Mouse (Mus musculus) retina, postnatal 1 day (tissue): ENCODE data around the gene Enah.

Experiments used
- DNase-seq: peaks from one replicate; pipeline ENCODE4 v3.0.0-alpha.2; 2012

Enah gene

DNA sequence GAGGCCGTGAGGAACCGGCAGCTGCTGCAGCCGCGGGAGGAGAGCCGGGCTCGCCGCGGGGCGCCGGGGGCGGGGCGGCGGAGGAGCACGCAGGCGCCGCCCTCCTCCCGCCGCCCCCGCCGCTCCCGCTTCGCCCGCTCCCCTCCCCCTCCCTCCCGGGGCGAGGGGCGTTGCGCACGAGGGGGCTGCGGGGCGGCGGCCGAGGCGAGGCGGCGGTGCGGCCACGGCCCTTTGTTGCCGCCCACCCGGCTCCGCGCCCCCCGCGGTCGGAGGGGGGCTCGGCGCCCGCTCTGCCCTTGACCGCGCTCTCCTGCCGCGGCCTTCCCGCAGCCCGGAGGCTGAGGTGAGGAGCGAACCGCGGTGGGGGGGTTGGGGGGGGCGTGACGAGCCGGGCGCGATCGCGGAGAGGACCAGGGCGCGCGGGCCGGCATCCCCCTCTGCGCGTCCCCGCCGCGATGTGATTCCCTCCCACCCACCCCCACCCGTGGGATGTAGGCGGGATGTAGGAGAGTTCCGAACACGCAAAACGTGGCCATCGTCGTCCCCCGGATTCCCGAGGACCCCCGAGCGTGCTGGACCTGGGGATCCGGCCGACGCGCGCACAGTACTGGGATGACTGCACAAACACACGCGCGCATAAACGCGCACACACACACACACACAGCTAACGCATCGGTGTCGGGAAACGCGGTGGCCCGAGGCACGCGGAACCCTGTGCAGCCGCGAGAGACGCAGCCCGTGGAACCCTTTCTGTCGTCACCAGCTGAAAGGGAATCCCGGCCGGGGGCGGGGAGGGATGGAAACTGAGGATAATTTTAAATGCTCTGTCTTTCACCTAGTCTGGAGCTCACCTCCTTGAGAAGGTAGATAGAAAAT is at the start of gene Enah:
Gene Enah, minus strand, starts transcription at position 65 of the 876 bp plus-strand sequence.
- DNase-seq: peak; percentile 89

- DNase-seq: no peak
Measured at GRCm38 (mm10) chr1:182068136-182068535, 48.3 kb upstream of the Enah start.

DNA sequence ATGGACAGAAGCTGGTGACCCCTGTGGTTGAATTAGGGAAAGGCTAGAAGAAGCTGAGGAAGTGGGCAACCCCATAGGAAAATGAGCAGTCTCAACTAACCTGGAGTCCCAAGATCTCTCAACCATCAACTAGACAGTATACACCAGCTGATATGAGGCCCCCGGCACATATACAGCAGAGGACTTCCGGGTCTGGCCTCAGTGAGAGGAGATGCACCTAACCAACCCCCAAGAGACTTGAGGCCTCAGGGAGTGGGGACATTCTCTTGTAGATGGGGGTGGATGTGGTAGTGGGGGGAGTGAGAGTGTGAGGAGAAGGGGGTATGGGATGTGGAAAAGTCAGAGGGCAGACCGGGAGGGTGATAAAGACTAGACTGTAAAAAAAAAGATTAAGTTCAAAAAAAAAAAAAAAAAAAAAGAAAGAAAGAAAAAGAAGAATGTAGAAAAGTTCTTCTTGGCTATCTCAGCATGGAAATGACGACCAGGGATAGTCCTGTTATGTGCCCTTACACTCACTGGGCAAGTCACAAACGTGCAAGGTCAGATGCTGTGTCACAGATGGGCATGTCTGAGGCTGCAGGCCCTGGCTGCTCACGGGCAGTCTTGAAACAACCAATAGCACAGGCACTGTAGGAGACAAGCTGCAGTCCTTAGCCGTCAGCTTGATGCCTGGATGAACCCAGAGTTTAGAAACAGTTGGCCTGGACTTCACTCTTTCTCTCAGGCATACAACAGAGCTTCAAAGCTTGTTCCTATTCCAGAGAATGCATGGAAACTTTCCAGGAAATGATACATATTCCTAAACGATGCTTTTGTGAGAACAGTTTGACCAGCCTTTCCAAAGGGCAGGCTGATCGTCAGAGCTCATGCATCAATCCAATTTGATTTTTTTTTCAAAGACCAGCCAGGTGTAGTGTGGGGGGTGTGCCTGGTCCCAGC is 47.0 kb upstream of the Enah start:
- DNase-seq: no peak

GRCm38 (mm10) chr1:182063716-182064115 is 43.9 kb upstream of the Enah start:
- DNase-seq: no peak

DNA sequence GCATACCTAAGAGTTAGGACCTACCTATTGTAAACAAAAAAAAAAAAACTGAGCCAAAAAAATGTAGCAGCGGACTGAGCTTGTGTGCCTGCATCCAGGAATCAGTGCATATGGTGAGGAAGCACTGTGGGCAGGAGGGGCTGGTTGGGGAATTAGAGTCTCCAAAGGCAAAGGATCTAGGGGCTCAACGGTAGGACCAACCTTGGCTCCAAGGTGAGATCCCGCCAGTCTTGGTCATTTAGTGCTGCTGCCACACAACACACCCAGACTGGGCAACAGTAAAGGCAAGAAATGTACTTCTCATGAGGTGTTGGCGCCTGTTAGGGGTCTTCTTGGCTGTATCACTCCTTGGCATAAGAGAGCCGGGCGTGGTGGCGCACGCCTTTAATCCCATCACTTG is 43.0 kb upstream of the Enah start:
- DNase-seq: no peak

- DNase-seq: no peak
Measured at GRCm38 (mm10) chr1:182061203-182061602, 41.4 kb upstream of the Enah start.

- DNase-seq: no peak
Measured at GRCm38 (mm10) chr1:182059806-182060205, 40.0 kb upstream of the Enah start.

- no peak for DNase-seq
Measured at GRCm38 (mm10) chr1:182057998-182058397, 38.2 kb upstream of the Enah start.

DNA sequence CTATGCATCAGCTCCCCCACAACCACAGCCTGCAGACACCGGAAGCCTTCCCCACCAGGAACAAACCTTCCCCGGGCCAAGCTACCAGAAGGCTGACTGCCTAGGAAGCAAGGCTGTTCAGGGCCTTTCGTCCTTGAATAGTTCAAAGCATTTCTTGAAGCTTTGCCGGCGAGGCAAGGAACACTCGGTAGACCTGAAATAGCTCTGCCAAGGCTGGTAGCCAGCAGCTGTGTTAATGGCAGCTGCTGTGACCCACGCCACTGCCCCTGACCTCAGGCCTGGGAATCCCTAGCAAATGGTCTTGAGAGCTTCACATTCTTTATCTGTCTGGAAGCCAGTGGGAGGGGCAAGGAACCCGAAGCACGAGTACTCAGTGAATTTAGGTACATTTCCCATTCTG is 35.3 kb upstream of the Enah start:
- DNase-seq: peak; percentile 17

DNA sequence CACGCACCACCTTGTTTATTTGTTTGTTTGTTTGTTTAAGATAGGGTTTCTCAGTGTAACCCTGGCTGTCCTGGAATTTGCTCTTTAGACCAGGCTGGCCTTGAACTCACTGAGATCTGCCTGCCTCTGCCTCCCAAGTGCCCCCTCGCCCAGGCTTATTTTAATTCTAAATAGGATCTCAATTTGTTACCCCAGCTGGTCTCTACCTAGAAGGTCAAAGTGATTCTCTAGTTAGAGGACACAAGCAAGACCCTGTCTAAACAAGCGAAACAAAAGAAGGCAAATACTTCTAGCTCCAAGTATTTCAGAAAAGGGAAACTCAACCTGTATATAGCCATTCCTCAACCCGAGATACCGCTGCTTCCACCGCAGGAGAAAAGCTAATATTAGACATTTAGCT is 34.9 kb upstream of the Enah start:
- no peak for DNase-seq

DNA sequence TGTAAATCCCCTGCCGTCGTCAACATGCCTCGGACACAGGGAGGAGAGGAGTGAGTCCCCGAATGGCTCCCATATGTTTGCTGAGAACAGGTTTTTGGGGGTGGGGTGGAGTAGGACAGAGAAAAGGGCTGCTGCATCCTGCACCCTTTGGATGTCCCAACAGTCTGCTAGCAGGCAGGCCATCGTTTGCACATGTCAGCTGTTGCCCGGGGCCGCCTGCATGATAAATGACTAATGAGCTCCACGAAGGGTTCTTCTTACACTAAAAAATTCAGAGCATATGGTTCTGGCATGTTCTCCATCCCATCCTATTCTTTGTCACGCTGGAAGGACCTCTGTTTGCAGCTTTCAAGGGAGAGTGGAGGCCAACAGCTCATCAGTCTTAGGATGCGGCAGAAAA is 33.2 kb upstream of the Enah start:
- peak; percentile 31 for DNase-seq

- no peak for DNase-seq
Measured at GRCm38 (mm10) chr1:182052385-182052784, 32.6 kb upstream of the Enah start.

- DNase-seq: no peak
Measured at GRCm38 (mm10) chr1:182049813-182050212, 30.0 kb upstream of the Enah start.

GRCm38 (mm10) chr1:182048101-182048500 is 28.3 kb upstream of the Enah start:
- no peak for DNase-seq

GRCm38 (mm10) chr1:182047016-182047690 is 27.4 kb upstream of the Enah start:
- DNase-seq: no peak

DNA sequence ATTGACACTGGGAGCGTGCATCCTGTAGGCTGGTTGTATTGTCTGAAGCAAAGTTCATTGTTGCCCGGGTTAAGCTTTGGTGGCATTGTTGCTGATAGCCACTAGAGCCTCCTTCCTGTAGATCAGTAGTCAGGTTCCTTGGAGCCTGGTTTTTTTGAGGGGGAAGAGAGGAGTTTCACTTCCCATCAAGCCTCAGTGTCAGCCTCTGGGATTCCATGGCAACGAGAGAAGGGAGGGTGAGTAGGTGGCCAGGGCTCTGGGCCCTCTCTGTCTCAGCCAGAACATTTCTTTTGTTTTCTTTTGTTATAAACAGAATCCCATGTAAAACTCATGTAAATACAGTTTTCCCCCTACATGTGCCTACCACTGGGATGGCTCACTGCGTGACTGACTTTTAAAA is 25.4 kb upstream of the Enah start:
- DNase-seq: no peak

DNA sequence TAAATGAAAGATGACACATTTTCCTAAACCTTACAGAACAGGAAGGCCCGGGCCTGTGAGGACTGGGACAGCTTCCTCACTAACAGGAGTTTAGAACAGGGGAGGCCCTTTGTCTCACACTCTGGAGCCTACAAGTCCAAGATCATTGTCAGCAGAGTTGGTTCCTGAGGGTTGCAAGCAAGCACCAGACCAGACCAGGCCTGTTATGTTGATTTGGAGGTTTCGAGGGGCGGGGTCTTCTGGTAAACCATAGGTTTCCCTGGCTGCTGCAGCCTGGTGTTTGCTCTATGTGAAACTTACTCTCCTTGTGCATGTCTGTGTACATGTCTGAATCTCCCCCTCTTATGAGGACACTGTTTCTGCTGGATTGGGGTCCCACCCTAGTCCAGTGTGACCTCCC is 20.7 kb upstream of the Enah start:
- no peak for DNase-seq

DNA sequence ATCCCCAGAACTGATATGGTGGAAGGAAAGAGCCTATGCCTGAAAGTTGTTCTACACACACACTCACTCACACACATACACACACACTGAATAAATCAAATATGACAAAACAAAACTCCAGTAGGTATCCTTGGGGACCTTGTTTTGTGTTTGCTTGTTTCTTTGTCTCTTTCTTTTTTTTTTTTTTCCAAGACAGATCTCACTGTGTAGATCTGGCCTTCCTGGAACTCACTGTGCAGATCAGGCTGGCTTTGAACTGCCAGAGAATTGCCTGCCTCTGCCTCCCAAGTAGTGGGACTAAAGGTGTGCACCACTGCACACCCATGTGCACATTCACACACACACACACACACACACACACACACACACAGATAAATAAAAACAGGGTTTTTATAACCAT is 12.0 kb upstream of the Enah start:
- DNase-seq: no peak

DNA sequence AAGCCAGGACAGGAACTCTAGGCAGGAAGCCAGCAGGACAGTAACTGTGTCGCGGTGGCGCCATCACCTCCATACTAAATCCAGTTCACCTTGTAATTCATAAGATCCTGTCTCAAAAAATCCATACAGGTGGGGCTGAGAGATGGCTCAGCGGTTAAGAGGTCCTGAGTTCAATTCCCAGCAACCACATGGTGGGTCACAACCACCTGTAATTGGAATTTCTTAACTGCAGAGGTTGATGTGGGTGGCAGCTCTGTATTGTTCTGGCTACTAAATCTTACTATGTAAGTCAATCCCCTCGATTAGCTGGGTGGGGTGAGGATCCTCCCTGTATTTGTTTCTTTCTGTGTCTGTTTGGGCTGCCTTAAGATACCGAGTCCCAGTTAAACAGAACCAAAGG is 11.3 kb upstream of the Enah start:
- DNase-seq: no peak

- DNase-seq: no peak
Measured at GRCm38 (mm10) chr1:182029989-182030649, 10.3 kb upstream of the Enah start.

GRCm38 (mm10) chr1:182028231-182029210 is 8.7 kb upstream of the Enah start:
- DNase-seq: no peak
